ENCODE assay signal across 11 mouse cellular contexts in the genomic region with DNA sequence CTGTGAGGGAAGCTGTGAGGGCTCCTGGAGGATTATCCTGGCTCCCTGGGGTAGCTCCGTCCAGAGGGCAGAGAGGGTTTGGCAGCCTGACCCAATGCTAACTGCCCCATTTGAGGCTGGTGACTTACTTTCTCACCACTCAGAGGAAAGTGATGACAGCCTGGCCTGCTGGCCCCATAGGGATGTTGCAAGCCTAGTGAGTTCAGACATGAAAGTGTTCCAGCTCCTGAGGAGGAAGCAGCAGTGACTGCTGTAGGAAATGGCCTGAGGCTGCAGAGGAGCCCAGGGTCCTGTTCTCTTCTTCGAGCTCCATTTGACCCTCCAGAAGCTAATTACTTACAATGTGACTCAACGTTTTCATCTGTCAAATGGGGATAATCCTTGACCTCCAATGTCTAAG.
DNase-seq lines count a peak whose midpoint lies in the region; ATAC-seq and TF ChIP-seq lines count a peak whose summit lies in the region.
"Had no signal": no experiment of that assay in that cellular context is flagged by ENCODE, and none has a peak within 500 bp of the region (broad histone marks: within the 10 kb centered on the region; RNA-seq: fewer than 3 reads in every experiment).

No protein-coding gene starts in this region.

- no peak for ATAC-seq in embryonic facial prominence, embryonic 14.5 days (ENCODE audit: low read depth)
- no peak for ATAC-seq in lung, embryonic 15.5 days (ENCODE audit: borderline replicate concordance, extremely low read depth, low FRiP score, low TSS enrichment)
- no peak for ATAC-seq in lung, embryonic 16.5 days (ENCODE audit: low read depth)
- no peak for ATAC-seq in erythroid progenitor cell, adult 5-6 weeks (replicated peaks; ENCODE audit: low FRiP score, poor library complexity, severe bottlenecking)
- ATAC-seq: forebrain, postnatal 0 days; midbrain, embryonic 15.5 days; Patski had no signal

- TF ChIP-seq POLR2A in lung, adult 2 months (IDR thresholded peaks at IDR 0.05; ENCODE audit: borderline replicate concordance, extremely low read depth, low read depth, low read length) = no peak

- no peak overlapping the region for H3K4me3 ChIP-seq in embryonic facial prominence, embryonic 14.5 days (ENCODE audit: low read depth, low read length)
- H3K4me3 ChIP-seq in embryonic facial prominence, embryonic 10.5 days = no peak overlapping the region
- H3K4me3 ChIP-seq in lung, embryonic 15.5 days = no peak overlapping the region
- no peak overlapping the region for H3K4me3 ChIP-seq in lung, adult 2 months (replicated peaks; ENCODE audit: extremely low read depth, low read depth, low read length)
- H3K4me3 ChIP-seq in lung, embryonic 16.5 days (ENCODE audit: low read length) = no peak overlapping the region
- H3K4me3 ChIP-seq: midbrain, embryonic 15.5 days had no signal

- no peak overlapping the region for H3K4me2 ChIP-seq in embryonic facial prominence, embryonic 14.5 days (ENCODE audit: low read depth, low read length)
- H3K4me2 ChIP-seq in lung, embryonic 15.5 days = no peak overlapping the region
- H3K4me2 ChIP-seq in lung, embryonic 16.5 days (ENCODE audit: low read depth, low read length) = no peak overlapping the region
- H3K4me2 ChIP-seq: midbrain, embryonic 15.5 days had no signal

- no peak overlapping the region for H3K9ac ChIP-seq in embryonic facial prominence, embryonic 14.5 days (ENCODE audit: low read depth, low read length)
- H3K9ac ChIP-seq in lung, embryonic 15.5 days = no peak overlapping the region
- no peak overlapping the region for H3K9ac ChIP-seq in lung, embryonic 16.5 days (ENCODE audit: low read length)
- H3K9ac ChIP-seq: forebrain, postnatal 0 days; midbrain, embryonic 15.5 days had no signal

- H3K9me3 ChIP-seq in embryonic facial prominence, embryonic 14.5 days (ENCODE audit: control insufficient read depth, low read length) = no peaks in the 10 kb centered on the region
- no peaks in the 10 kb centered on the region for H3K9me3 ChIP-seq in embryonic facial prominence, embryonic 10.5 days
- H3K9me3 ChIP-seq in lung, embryonic 15.5 days = no peaks in the 10 kb centered on the region
- H3K9me3 ChIP-seq in lung, embryonic 16.5 days (ENCODE audit: control insufficient read depth, low read length) = no peaks in the 10 kb centered on the region
- H3K9me3 ChIP-seq: midbrain, embryonic 15.5 days had no signal

- H3K36me3 ChIP-seq in embryonic facial prominence, embryonic 14.5 days (ENCODE audit: control insufficient read depth, insufficient read depth, low read length) = peaks cover 30% of the 10 kb centered on the region
- peaks cover 22% of the 10 kb centered on the region for H3K36me3 ChIP-seq in embryonic facial prominence, embryonic 10.5 days (replicated peaks)
- H3K36me3 ChIP-seq in lung, embryonic 15.5 days = no peaks in the 10 kb centered on the region
- 0 out of 2 replicates have a peak, but pooled peaks cover 2% of the 10 kb centered on the region for H3K36me3 ChIP-seq in lung, embryonic 16.5 days (ENCODE audit: control insufficient read depth, insufficient read depth, low read length)

- 0 out of 2 replicates have a peak overlapping the region, but pooled peaks have one; percentile 1 for H3K27ac ChIP-seq in embryonic facial prominence, embryonic 14.5 days (replicated peaks; ENCODE audit: low read depth, low read length)
- no peak overlapping the region for H3K27ac ChIP-seq in embryonic facial prominence, embryonic 10.5 days (replicated peaks)
- H3K27ac ChIP-seq in lung, embryonic 15.5 days = peak overlapping the region; percentile 71; the same call in 1 of the 2 replicates
- peak overlapping the region; percentile 29; the same call in 1 of the 2 replicates for H3K27ac ChIP-seq in lung, embryonic 16.5 days (ENCODE audit: low read length)
- H3K27ac ChIP-seq: midbrain, embryonic 15.5 days had no signal

- no peaks in the 10 kb centered on the region for H3K27me3 ChIP-seq in embryonic facial prominence, embryonic 14.5 days (replicated peaks; ENCODE audit: control insufficient read depth, insufficient read depth, low read length)
- H3K27me3 ChIP-seq in embryonic facial prominence, embryonic 10.5 days (replicated peaks; ENCODE audit: low read depth, poor library complexity, severe bottlenecking) = no peaks in the 10 kb centered on the region
- no peaks in the 10 kb centered on the region for H3K27me3 ChIP-seq in lung, embryonic 15.5 days
- H3K27me3 ChIP-seq in lung, embryonic 16.5 days (ENCODE audit: control insufficient read depth, insufficient read depth, low read depth, low read length) = no peaks in the 10 kb centered on the region
- H3K27me3 ChIP-seq: midbrain, embryonic 15.5 days; Patski had no signal

- no peak for DNase-seq in embryonic facial prominence, embryonic 14.5 days (ENCODE audit: low spot score)
- DNase-seq in embryonic facial prominence, embryonic 10.5 days (ENCODE audit: low spot score) = no peak
- no peak for DNase-seq in lung, adult 2 months
- DNase-seq in thymus, postnatal 25 days = no peak
- no peak for DNase-seq in testis, postnatal 10 days (ENCODE audit: low spot score)
- DNase-seq: forebrain, postnatal 0 days had no signal

- no peak for TF ChIP-seq CTCF in lung, adult 2 months (IDR thresholded peaks at IDR 0.05; ENCODE audit: insufficient read depth, low read length)

- WGBS in embryonic facial prominence, embryonic 14.5 days = 66% methylated on average over 3 of the region's 3 CpGs
- 61% methylated on average over 3 of the region's 3 CpGs for WGBS in embryonic facial prominence, embryonic 10.5 days
- 51% methylated on average over 3 of the region's 3 CpGs for WGBS in lung, embryonic 15.5 days
- 62% methylated on average over 3 of the region's 3 CpGs for WGBS in lung, adult 2 months
- WGBS in lung, embryonic 16.5 days = 53% methylated on average over 3 of the region's 3 CpGs

- peaks cover 23% of the 10 kb centered on the region for H3K4me1 ChIP-seq in embryonic facial prominence, embryonic 14.5 days (ENCODE audit: control insufficient read depth, insufficient read depth, low read length)
- H3K4me1 ChIP-seq in embryonic facial prominence, embryonic 10.5 days = peaks cover 33% of the 10 kb centered on the region
- H3K4me1 ChIP-seq in lung, embryonic 15.5 days = peaks cover 47% of the 10 kb centered on the region
- H3K4me1 ChIP-seq in lung, adult 2 months (ENCODE audit: control insufficient read depth, insufficient read depth, low read length) = peaks cover 25% of the 10 kb centered on the region
- H3K4me1 ChIP-seq in lung, embryonic 16.5 days (replicated peaks; ENCODE audit: control insufficient read depth, insufficient read depth, low read length) = peaks cover 33% of the 10 kb centered on the region
